Mouse (Mus musculus): ENCODE measurements around the gene Trmt1.

DNA sequence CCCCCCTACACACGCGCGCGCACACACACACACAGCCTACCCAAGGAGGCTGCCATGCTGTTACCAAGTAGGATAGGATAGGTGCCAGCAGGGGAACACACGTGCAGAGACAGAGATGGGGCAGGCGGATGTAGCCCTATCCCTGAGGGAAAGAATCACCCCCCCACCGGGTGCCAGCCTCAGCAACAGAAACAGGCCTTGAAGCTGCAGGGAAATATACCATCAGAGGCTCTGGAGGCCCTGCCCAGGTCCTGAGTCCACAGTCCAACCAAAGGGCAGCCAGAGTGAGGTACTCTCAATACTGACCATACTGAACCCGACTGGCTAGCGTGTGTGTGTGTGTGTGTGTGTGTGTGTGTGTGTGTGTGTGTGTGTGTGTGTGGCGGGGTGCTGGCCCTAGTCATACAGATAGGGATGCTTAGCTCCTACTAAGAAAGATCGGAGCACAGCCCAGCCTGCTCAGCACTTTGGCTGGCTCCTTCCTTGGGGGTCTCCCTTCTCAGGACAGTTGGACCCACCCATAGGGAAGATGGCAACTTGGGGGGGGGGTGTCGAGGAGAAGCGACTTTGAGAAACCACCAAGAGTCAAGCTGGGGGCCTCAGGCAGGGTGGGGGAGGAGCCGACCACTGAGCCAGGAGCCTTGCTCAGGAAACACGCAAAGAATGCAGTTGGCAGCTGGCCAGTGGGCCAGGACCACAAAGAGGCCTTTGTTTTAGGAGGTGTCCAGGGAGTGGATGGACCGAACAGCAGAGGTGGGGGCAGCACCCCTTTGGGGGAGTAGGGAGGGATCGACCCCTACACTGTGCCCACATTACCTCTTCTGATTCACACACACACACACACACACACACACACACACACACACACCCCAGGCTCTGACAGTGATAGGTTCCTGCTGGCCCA is 57.7 kb downstream of the Trmt1 start:
- TF ChIP-seq TCF12 (IDR thresholded peaks at IDR 0.05; ENCODE audit: low read depth, low read length) (no peak), CHD2 (IDR thresholded peaks at IDR 0.05; ENCODE audit: low read length) (no peak)
